Mouse (Mus musculus) midbrain, postnatal 0 days (tissue): ENCODE results near the gene Pxmp4. TPM values are rescaled to one million over a fixed set of nuclear protein-coding genes. Genes with fewer than 3 reads are reported as not detected.

Source experiments
- ATAC-seq: fragments of 200-750 bp; cut with Nextera tagmentation; 2 replicates; pipeline ENCODE4 v1.8.0; 2017; ENCODE audit warnings: moderate number of reproducible peaks, mild to moderate bottlenecking, moderate TSS enrichment, moderate library complexity; ENCODE audit not compliant: low FRiP score
- DNase-seq: peaks from one replicate; pipeline ENCODE4 v3.0.0-alpha.2; 2015; ENCODE audit warnings: low spot score
- H3K27ac ChIP-seq: fragments of 300-500 bp; sonication (generic); 2 replicates; pipeline ENCODE4 v1.5.1; 2014; ENCODE audit warnings: low read depth, mild to moderate bottlenecking, low read length, mixed read lengths
- H3K27me3 ChIP-seq: fragments of 300-500 bp; sonication (generic); 2 replicates; pipeline ENCODE4 v1.6.1; 2014; ENCODE audit warnings: low read length, control low read depth, mixed read lengths; ENCODE audit not compliant: insufficient read depth
- H3K36me3 ChIP-seq: fragments of 300-500 bp; sonication (generic); 2 replicates; pipeline ENCODE4 v1.6.1; 2014; ENCODE audit warnings: low read length, control low read depth, mixed read lengths; ENCODE audit not compliant: insufficient read depth
- H3K4me1 ChIP-seq: fragments of 300-500 bp; sonication (generic); 2 replicates; pipeline ENCODE4 v1.6.1; 2014; ENCODE audit warnings: mild to moderate bottlenecking, control low read depth, antibody characterized with exemption, low read length, mixed read lengths; ENCODE audit not compliant: insufficient read depth
- H3K4me2 ChIP-seq: fragments of 300-500 bp; sonication (generic); 2 replicates; pipeline ENCODE4 v1.6.1; 2014; ENCODE audit warnings: low read depth, mild to moderate bottlenecking, low read length, mixed read lengths; ENCODE audit not compliant: poor library complexity, severe bottlenecking
- H3K4me3 ChIP-seq: fragments of 300-500 bp; sonication (generic); 2 replicates; pipeline ENCODE4 v1.5.1; 2014; ENCODE audit warnings: low read depth, mild to moderate bottlenecking, low read length, moderate library complexity
- H3K9ac ChIP-seq: fragments of 300-500 bp; sonication (generic); replicated peaks from 2 replicates; pipeline ENCODE4 v1.6.1; 2014; ENCODE audit warnings: mild to moderate bottlenecking, low read length, moderate library complexity, mixed read lengths; ENCODE audit not compliant: poor library complexity, severe bottlenecking
- H3K9me3 ChIP-seq: fragments of 300-500 bp; sonication (generic); 2 replicates; pipeline ENCODE4 v1.6.1; 2016; ENCODE audit warnings: low read length, control low read depth
- CTCF ChIP-seq: IDR thresholded peaks from 2 replicates; pipeline ENCODE4 v1.5.1; 2016; ENCODE audit warnings: antibody characterized with exemption, mild to moderate bottlenecking
- WGBS: fragments of 180-500 bp; shearing (Covaris S2); extraction: QIAGEN DNeasy Blood & Tissue Kit; methylation state at CpG from one replicate; pipeline ENCODE4 v1.1.7; 2014; 5-methylcytosine and 5-hydroxymethylcytosine counted together
- polyA plus RNA-seq: library from polyadenylated mRNA; unstranded; fragments of >200 nt; fragmentation: Nextera tagmentation; extraction: Ambion mirVana; gene quantifications from 2 replicates; pipeline ENCODE4 v1.2.1, GENCODE M21; 2015
- total RNA-seq: library from RNA; depleted of rRNA; stranded (reverse); fragments of >200 nt; gene quantifications from 2 replicates; pipeline ENCODE4 v1.2.3, GENCODE M21; 2014

The Pxmp4 gene
- total and polyA plus RNA-seq, 2 experiments from 2014 or later = 16.1 to 17.8 TPM

DNA sequence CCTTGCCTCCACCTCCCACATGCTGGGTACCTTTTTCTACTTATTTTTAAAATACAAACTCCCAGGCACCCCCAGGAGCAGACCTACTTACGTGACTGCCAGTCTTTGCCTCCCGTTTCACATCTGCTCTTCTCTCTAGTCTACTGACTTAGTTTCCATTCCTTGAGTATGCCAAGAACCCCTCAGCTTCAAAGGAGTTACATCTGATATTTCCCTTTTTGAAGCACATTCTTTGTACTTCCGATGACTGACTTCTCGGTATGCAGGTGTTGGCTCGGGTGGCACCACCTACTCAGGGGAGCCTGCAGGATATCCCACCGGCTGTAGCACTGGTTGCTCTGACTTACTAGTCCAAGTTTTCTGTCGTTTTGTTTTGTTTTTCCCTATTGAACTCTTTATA lies 648 bp upstream of the Pxmp4 start:
- no peak for ATAC-seq
- H3K4me3 ChIP-seq = peak overlapping the region; percentile 76
- no peaks in the 10 kb centered on the region for H3K27me3 ChIP-seq
- no peak overlapping the region for H3K27ac ChIP-seq
- peak overlapping the region; percentile 81 for H3K4me2 ChIP-seq
- H3K9me3 ChIP-seq = no peaks in the 10 kb centered on the region
- WGBS = 41% methylated on average over 7 of the region's 7 CpGs
- H3K9ac ChIP-seq = no peak overlapping the region
- TF ChIP-seq CTCF = no peak
- no peak for DNase-seq
- no peaks in the 10 kb centered on the region for H3K36me3 ChIP-seq
- peaks cover 8% of the 10 kb centered on the region; the same call in 1 of the 2 replicates for H3K4me1 ChIP-seq

DNA sequence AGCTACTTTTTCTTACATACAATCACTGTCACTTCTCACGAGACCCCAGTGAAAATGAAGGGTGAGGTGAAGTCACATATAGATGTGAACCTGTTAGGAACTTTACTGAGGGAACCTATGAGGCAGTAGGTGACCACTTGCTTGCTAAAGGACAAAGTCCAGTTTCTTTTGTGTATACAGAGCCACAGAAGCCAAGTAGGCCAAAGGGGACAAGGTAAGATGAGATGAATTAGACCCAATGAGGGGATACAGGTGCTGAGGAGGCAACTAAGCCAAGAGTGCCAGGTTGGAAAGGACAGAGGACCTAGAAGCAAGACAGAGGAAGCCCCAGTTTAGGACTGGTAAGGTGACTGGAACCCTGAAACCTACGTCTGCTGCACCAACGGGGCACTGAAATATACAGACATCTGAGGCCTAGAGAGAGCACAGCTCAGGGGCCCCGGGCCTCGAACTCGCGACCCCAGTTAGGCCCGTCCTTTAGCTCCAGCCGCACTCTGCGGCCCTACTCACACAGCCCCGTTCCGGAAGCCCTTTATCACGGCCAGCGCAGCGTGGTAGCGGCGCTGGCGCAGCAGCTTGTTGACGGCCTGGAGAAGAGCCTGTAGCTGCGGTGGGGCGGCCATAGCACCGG lies 386 bp downstream of the Pxmp4 start:
- Histone ChIP-seq H3K27me3 (no peaks in the 10 kb centered on the region), H3K4me3 (peak overlapping the region; percentile 76), H3K36me3 (no peaks in the 10 kb centered on the region), H3K9me3 (no peaks in the 10 kb centered on the region), H3K4me1 (peaks cover 8% of the 10 kb centered on the region; the same call in 1 of the 2 replicates), H3K9ac (peak overlapping the region; percentile 77), H3K27ac (peak overlapping the region; percentile 55; the same call in 1 of the 2 replicates), H3K4me2 (peak overlapping the region; percentile 81)
- ATAC-seq = peak; percentile 59
- WGBS = 20% methylated on average over 22 of the region's 22 CpGs
- no peak for TF ChIP-seq CTCF
- DNase-seq = no peak

DNA sequence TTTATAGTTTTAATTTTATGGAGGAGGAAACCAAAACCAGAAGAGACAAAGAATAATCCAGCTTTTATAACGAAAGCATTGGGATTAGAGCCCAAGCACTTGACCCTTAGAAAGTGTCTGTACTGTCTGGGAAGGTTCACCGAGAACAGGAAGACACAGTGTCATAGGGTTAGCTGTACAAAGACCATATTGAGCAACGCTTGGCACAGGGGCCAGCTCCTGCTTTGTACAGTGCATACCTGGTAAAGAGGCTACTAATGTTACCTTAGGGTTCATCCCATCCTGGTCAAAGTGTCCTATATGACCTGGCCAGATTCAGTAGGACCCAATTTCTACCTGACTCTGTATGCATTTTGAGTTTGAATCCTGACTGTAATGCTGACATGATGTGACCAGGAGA lies 2.2 kb downstream of the Pxmp4 start:
- no peaks in the 10 kb centered on the region for H3K27me3 ChIP-seq
- H3K4me2 ChIP-seq = no peak overlapping the region
- no peak overlapping the region for H3K27ac ChIP-seq
- DNase-seq (no peak), ATAC-seq (no peak)
- no peak for TF ChIP-seq CTCF
- 77% methylated on average over 3 of the region's 3 CpGs for WGBS
- H3K9ac ChIP-seq = no peak overlapping the region
- no peak overlapping the region for H3K4me3 ChIP-seq
- H3K36me3 ChIP-seq = no peaks in the 10 kb centered on the region
- peaks cover 8% of the 10 kb centered on the region; the same call in 1 of the 2 replicates for H3K4me1 ChIP-seq
- no peaks in the 10 kb centered on the region for H3K9me3 ChIP-seq

- Histone ChIP-seq H3K27me3 (no peaks in the 10 kb centered on the region), H3K4me2 (no peak overlapping the region), H3K27ac (no peak overlapping the region), H3K36me3 (no peaks in the 10 kb centered on the region), H3K4me3 (no peak overlapping the region), H3K9me3 (no peaks in the 10 kb centered on the region), H3K4me1 (peaks cover 8% of the 10 kb centered on the region; the same call in 1 of the 2 replicates), H3K9ac (no peak overlapping the region)
- ATAC-seq (no peak), DNase-seq (no peak)
- WGBS = 78% methylated on average over 6 of the region's 6 CpGs
- peak; percentile 10; the same call in 1 of the 2 replicates for TF ChIP-seq CTCF
These were observed 2.9 kb downstream of the Pxmp4 start for GRCm38 (mm10) chr2:154600586-154600985.

DNA sequence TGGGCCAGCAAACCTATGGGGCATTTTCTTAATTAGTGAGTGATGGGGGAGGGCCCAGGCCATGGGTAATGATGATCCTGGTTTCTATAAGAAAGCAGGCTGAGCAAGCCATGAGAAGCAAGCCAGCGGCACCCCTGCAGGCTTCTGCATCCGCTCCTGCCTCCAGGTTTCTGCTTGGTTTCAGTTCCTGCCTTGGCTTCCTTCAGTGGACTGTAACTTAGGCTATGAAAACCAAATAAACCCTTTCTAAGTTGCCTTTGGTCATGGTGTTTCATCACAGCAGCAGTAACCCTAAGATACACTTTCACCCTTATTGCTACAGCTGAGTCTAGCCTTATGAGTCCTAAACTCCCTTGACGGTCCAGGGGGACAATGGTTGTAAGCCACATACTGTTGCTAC lies 6.1 kb downstream of the Pxmp4 start:
- Histone ChIP-seq H3K36me3 (no peaks in the 10 kb centered on the region), H3K27ac (no peak overlapping the region), H3K4me1 (no peaks in the 10 kb centered on the region), H3K9me3 (no peaks in the 10 kb centered on the region), H3K9ac (no peak overlapping the region), H3K4me2 (no peak overlapping the region), H3K4me3 (no peak overlapping the region), H3K27me3 (no peaks in the 10 kb centered on the region)
- no peak for TF ChIP-seq CTCF
- WGBS = 83% methylated on average over 3 of the region's 3 CpGs
- DNase-seq (no peak), ATAC-seq (no peak)

- Histone ChIP-seq H3K4me3 (no peak overlapping the region), H3K36me3 (no peaks in the 10 kb centered on the region), H3K27me3 (no peaks in the 10 kb centered on the region), H3K27ac (no peak overlapping the region), H3K4me2 (no peak overlapping the region), H3K9me3 (no peaks in the 10 kb centered on the region), H3K9ac (no peak overlapping the region), H3K4me1 (no peaks in the 10 kb centered on the region)
- TF ChIP-seq CTCF = no peak
- ATAC-seq = no peak
- DNase-seq = peak; percentile 64
- WGBS = 83% methylated on average over 5 of the region's 5 CpGs
These were observed 7.7 kb downstream of the Pxmp4 start for GRCm38 (mm10) chr2:154595775-154596174.
